Mouse (Mus musculus) forebrain, embryonic 13.5 days (tissue): ENCODE data around the gene Cblc. TPM values are rescaled to one million over a fixed set of nuclear protein-coding genes. Genes with fewer than 3 reads are reported as not detected.

Experiments used
- ATAC-seq: fragments of 200-750 bp; cut with Nextera tagmentation; 2 replicates; pipeline ENCODE4 v1.8.0; 2017
- H3K27ac ChIP-seq: fragments of 300-500 bp; sonication (generic); 2 replicates; pipeline ENCODE4 v1.5.1; 2015; ENCODE audit warnings: inconsistent platforms, mild to moderate bottlenecking, moderate library complexity
- H3K27me3 ChIP-seq: fragments of 300-500 bp; sonication (generic); 2 replicates; pipeline ENCODE4 v1.6.1; 2015; ENCODE audit warnings: mild to moderate bottlenecking, inconsistent platforms
- H3K36me3 ChIP-seq: fragments of 300-500 bp; sonication (generic); 2 replicates; pipeline ENCODE4 v1.6.1; 2015; ENCODE audit warnings: mild to moderate bottlenecking, inconsistent platforms; ENCODE audit not compliant: poor library complexity, severe bottlenecking
- H3K4me1 ChIP-seq: fragments of 300-500 bp; sonication (generic); 2 replicates; pipeline ENCODE4 v1.6.1; 2015; ENCODE audit warnings: inconsistent platforms
- H3K4me2 ChIP-seq: fragments of 300-500 bp; sonication (generic); 2 replicates; pipeline ENCODE4 v1.6.1; 2015; ENCODE audit warnings: inconsistent platforms, mild to moderate bottlenecking, moderate library complexity
- H3K4me3 ChIP-seq: fragments of 300-500 bp; sonication (generic); 2 replicates; pipeline ENCODE4 v1.5.1; 2015; ENCODE audit warnings: mild to moderate bottlenecking, inconsistent platforms
- H3K9ac ChIP-seq: fragments of 300-500 bp; sonication (generic); 2 replicates; pipeline ENCODE4 v1.6.1; 2015; ENCODE audit warnings: mild to moderate bottlenecking, inconsistent platforms
- H3K9me3 ChIP-seq: fragments of 300-500 bp; sonication (generic); replicated peaks from 2 replicates; pipeline ENCODE4 v1.6.1; 2016; ENCODE audit warnings: inconsistent platforms
- WGBS: fragments of 180-500 bp; shearing (Covaris S2); methylation state at CpG from one replicate; pipeline ENCODE4 v1.1.7; 2015; 5-methylcytosine and 5-hydroxymethylcytosine counted together
- polyA plus RNA-seq: library from polyadenylated mRNA; unstranded; fragments of >200 nt; fragmentation: Nextera tagmentation; extraction: Ambion mirVana; gene quantifications from 2 replicates; pipeline ENCODE4 v1.2.1, GENCODE M21; 2015

Gene Cblc
- polyA plus RNA-seq, 1 experiment from 2014 or later = not detected

- Histone ChIP-seq H3K4me1 (no peaks in the 10 kb centered on the region), H3K9me3 (no peaks in the 10 kb centered on the region), H3K36me3 (no peaks in the 10 kb centered on the region), H3K27me3 (peaks cover 9% of the 10 kb centered on the region; the same call in 1 of the 2 replicates), H3K4me3 (no peak overlapping the region), H3K27ac (no peak overlapping the region), H3K9ac (no peak overlapping the region), H3K4me2 (no peak overlapping the region)
- WGBS = 81% methylated on average over 3 of the region's 3 CpGs
- ATAC-seq = no peak
Observed at GRCm38 (mm10) chr7:19829694-19830093, 33.1 kb upstream of the Cblc start.

GRCm38 (mm10) chr7:19826756-19827155 is 30.1 kb upstream of the Cblc start:
- 46% methylated on average over 6 of the region's 6 CpGs for WGBS
- H3K9ac ChIP-seq = no peak overlapping the region
- no peaks in the 10 kb centered on the region for H3K36me3 ChIP-seq
- no peak overlapping the region for H3K4me3 ChIP-seq
- H3K9me3 ChIP-seq = no peaks in the 10 kb centered on the region
- H3K4me1 ChIP-seq = peaks cover 11% of the 10 kb centered on the region
- ATAC-seq = no peak
- peaks cover 36% of the 10 kb centered on the region for H3K27me3 ChIP-seq
- no peak overlapping the region for H3K27ac ChIP-seq
- H3K4me2 ChIP-seq = no peak overlapping the region

GRCm38 (mm10) chr7:19824182-19824973 is 27.8 kb upstream of the Cblc start:
- Histone ChIP-seq H3K4me1 (peaks cover 11% of the 10 kb centered on the region), H3K27ac (no peak overlapping the region), H3K4me3 (no peak overlapping the region), H3K27me3 (peaks cover 50% of the 10 kb centered on the region), H3K4me2 (peak overlapping the region; percentile 35), H3K36me3 (no peaks in the 10 kb centered on the region), H3K9me3 (no peaks in the 10 kb centered on the region), H3K9ac (no peak overlapping the region)
- 28% methylated on average over 25 of the region's 26 CpGs for WGBS
- no peak for ATAC-seq

- Histone ChIP-seq H3K4me2 (peak overlapping the region; percentile 35), H3K27ac (no peak overlapping the region), H3K4me3 (no peak overlapping the region), H3K4me1 (peaks cover 11% of the 10 kb centered on the region), H3K27me3 (peaks cover 58% of the 10 kb centered on the region), H3K9ac (no peak overlapping the region), H3K36me3 (no peaks in the 10 kb centered on the region), H3K9me3 (no peaks in the 10 kb centered on the region)
- WGBS = 25% methylated on average over 16 of the region's 16 CpGs
- ATAC-seq = no peak
Observed at GRCm38 (mm10) chr7:19823256-19824181, 26.9 kb upstream of the Cblc start.

- H3K9me3 ChIP-seq = no peaks in the 10 kb centered on the region
- peak within 1 kb of the TSS; percentile 56 for H3K4me2 ChIP-seq
- peak within 1 kb of the TSS; percentile 26 for H3K4me3 ChIP-seq
- peaks cover 66% of the 10 kb centered on the region for H3K27me3 ChIP-seq
- H3K4me1 ChIP-seq = peaks cover 15% of the 10 kb centered on the region
- peak within 1 kb of the TSS; percentile 48; the same call in 1 of the 2 replicates for H3K9ac ChIP-seq
- 1% methylated on average over 19 of the region's 42 CpGs for WGBS
- H3K27ac ChIP-seq = no peak within 1 kb of the TSS
- ATAC-seq = no peak
- no peaks in the 10 kb centered on the region for H3K36me3 ChIP-seq
Observed at GRCm38 (mm10) chr7:19822604-19823058, 26.0 kb upstream of the Cblc start, which contains the start of gene Bcl3. Gene Bcl3 (minus strand): TSS chr7:19822770.

GRCm38 (mm10) chr7:19822193-19822592 is 25.6 kb upstream of the Cblc start:
- H3K4me3 ChIP-seq = peak overlapping the region; percentile 26
- peaks cover 70% of the 10 kb centered on the region for H3K27me3 ChIP-seq
- 4% methylated on average over 20 of the region's 20 CpGs for WGBS

GRCm38 (mm10) chr7:19821633-19822032 is 25.0 kb upstream of the Cblc start:
- no peaks in the 10 kb centered on the region for H3K9me3 ChIP-seq
- ATAC-seq = no peak
- H3K4me3 ChIP-seq = no peak overlapping the region
- peaks cover 76% of the 10 kb centered on the region for H3K27me3 ChIP-seq
- peaks cover 25% of the 10 kb centered on the region for H3K4me1 ChIP-seq
- no peaks in the 10 kb centered on the region for H3K36me3 ChIP-seq
- H3K9ac ChIP-seq = no peak overlapping the region
- H3K27ac ChIP-seq = no peak overlapping the region
- H3K4me2 ChIP-seq = no peak overlapping the region
- 66% methylated on average over 7 of the region's 7 CpGs for WGBS

More at GRCm38 (mm10) chr7:19822193-19822592, 25.6 kb upstream of the Cblc start:
- Histone ChIP-seq H3K27ac (no peak overlapping the region), H3K9ac (peak overlapping the region; percentile 48; the same call in 1 of the 2 replicates), H3K36me3 (no peaks in the 10 kb centered on the region), H3K4me1 (peaks cover 19% of the 10 kb centered on the region), H3K9me3 (no peaks in the 10 kb centered on the region), H3K4me2 (peak overlapping the region; percentile 56)
- ATAC-seq = no peak

- Histone ChIP-seq H3K4me1 (peaks cover 36% of the 10 kb centered on the region), H3K9ac (no peak overlapping the region), H3K27ac (no peak overlapping the region), H3K9me3 (no peaks in the 10 kb centered on the region), H3K27me3 (peaks cover 86% of the 10 kb centered on the region), H3K4me2 (no peak overlapping the region), H3K4me3 (no peak overlapping the region), H3K36me3 (no peaks in the 10 kb centered on the region)
- WGBS = 72% methylated on average over 3 of the region's 3 CpGs
- no peak for ATAC-seq
Observed at GRCm38 (mm10) chr7:19820347-19821048, 23.9 kb upstream of the Cblc start.

- Histone ChIP-seq H3K27ac (no peak overlapping the region), H3K4me3 (no peak overlapping the region), H3K9ac (no peak overlapping the region), H3K27me3 (peaks cover 78% of the 10 kb centered on the region), H3K9me3 (0 out of 2 replicates have a peak, but pooled peaks cover 4% of the 10 kb centered on the region), H3K4me2 (no peak overlapping the region), H3K36me3 (no peaks in the 10 kb centered on the region), H3K4me1 (peaks cover 32% of the 10 kb centered on the region)
- 89% methylated on average over 7 of the region's 7 CpGs for WGBS
- ATAC-seq = no peak
Observed at GRCm38 (mm10) chr7:19818875-19819274, 22.3 kb upstream of the Cblc start.

GRCm38 (mm10) chr7:19818440-19818839 is 21.8 kb upstream of the Cblc start:
- ATAC-seq = no peak
- H3K27me3 ChIP-seq = peaks cover 78% of the 10 kb centered on the region

GRCm38 (mm10) chr7:19817382-19818105 is 20.9 kb upstream of the Cblc start:
- Histone ChIP-seq H3K4me3 (no peak overlapping the region), H3K27ac (no peak overlapping the region), H3K27me3 (peaks cover 77% of the 10 kb centered on the region), H3K9ac (peak overlapping the region; percentile 40), H3K36me3 (no peaks in the 10 kb centered on the region), H3K4me1 (peaks cover 29% of the 10 kb centered on the region), H3K4me2 (peak overlapping the region; percentile 42), H3K9me3 (0 out of 2 replicates have a peak, but pooled peaks cover 4% of the 10 kb centered on the region)
- peak; percentile 26; the same call in 1 of the 2 replicates for ATAC-seq
- 6% methylated on average over 15 of the region's 15 CpGs for WGBS

More at GRCm38 (mm10) chr7:19818440-19818839, 21.8 kb upstream of the Cblc start:
- Histone ChIP-seq H3K4me2 (no peak overlapping the region), H3K27ac (no peak overlapping the region), H3K9me3 (0 out of 2 replicates have a peak, but pooled peaks cover 4% of the 10 kb centered on the region), H3K9ac (no peak overlapping the region), H3K4me3 (no peak overlapping the region), H3K36me3 (no peaks in the 10 kb centered on the region), H3K4me1 (peaks cover 32% of the 10 kb centered on the region)
- WGBS = 83% methylated on average over 5 of the region's 5 CpGs
